Mouse (Mus musculus) ZHBTc4 (cell line): ENCODE results near the gene Ngdn.
"Not testable (repeated sequence)": the region's sequence is repeated elsewhere in the genome, so short reads cannot be mapped to it uniquely, and the experiment has no call there.

Source experiments
- DNase-seq: peaks from one replicate; pipeline ENCODE4 v3.0.0-alpha.2; 2011; ENCODE audit warnings: low read depth, low spot score

Ngdn gene

GRCm38 (mm10) chr14:54999868-55000267 is 15.4 kb upstream of the Ngdn start:
- not testable (repeated sequence) for DNase-seq

GRCm38 (mm10) chr14:55000814-55001213 is 14.4 kb upstream of the Ngdn start:
- DNase-seq: no peak

- peak; percentile 46 for DNase-seq
These were observed 13.8 kb upstream of the Ngdn start for GRCm38 (mm10) chr14:55001446-55001845.

GRCm38 (mm10) chr14:55001938-55002686 is 13.1 kb upstream of the Ngdn start:
- DNase-seq: no peak

GRCm38 (mm10) chr14:55002687-55003120 is 12.6 kb upstream of the Ngdn start:
- no peak for DNase-seq

- DNase-seq: no peak
These were observed 11.1 kb upstream of the Ngdn start for GRCm38 (mm10) chr14:55003878-55004855.

GRCm38 (mm10) chr14:55005506-55005905 is 9.7 kb upstream of the Ngdn start:
- no peak for DNase-seq

- DNase-seq: no peak
These were observed 9.3 kb upstream of the Ngdn start for GRCm38 (mm10) chr14:55005967-55006366.

- no peak for DNase-seq
These were observed 8.7 kb upstream of the Ngdn start for GRCm38 (mm10) chr14:55006541-55006940.

- DNase-seq: no peak
These were observed 7.9 kb upstream of the Ngdn start for GRCm38 (mm10) chr14:55007120-55007908.

- DNase-seq: no peak
These were observed 6.8 kb upstream of the Ngdn start for GRCm38 (mm10) chr14:55008417-55008816.

GRCm38 (mm10) chr14:55011116-55011515 is 4.1 kb upstream of the Ngdn start:
- peak; percentile 85 for DNase-seq

GRCm38 (mm10) chr14:55014591-55014990 is 663 bp upstream of the Ngdn start:
- no peak for DNase-seq

GRCm38 (mm10) chr14:55015767-55016111 is 485 bp downstream of the Ngdn start:
- DNase-seq: no peak

GRCm38 (mm10) chr14:55016876-55017275 is 1.6 kb downstream of the Ngdn start:
- no peak for DNase-seq

GRCm38 (mm10) chr14:55020394-55020793 is 5.1 kb downstream of the Ngdn start:
- no peak for DNase-seq

GRCm38 (mm10) chr14:55023011-55023410 is 7.8 kb downstream of the Ngdn start:
- no peak for DNase-seq

- DNase-seq: peak; percentile 85
These were observed 9.0 kb downstream of the Ngdn start for GRCm38 (mm10) chr14:55024236-55024635.

- no peak for DNase-seq
These were observed 10.3 kb downstream of the Ngdn start for GRCm38 (mm10) chr14:55025527-55025926.

- DNase-seq: no peak
These were observed 12.0 kb downstream of the Ngdn start for GRCm38 (mm10) chr14:55027251-55027650.

- DNase-seq: no peak
These were observed 12.4 kb downstream of the Ngdn start for GRCm38 (mm10) chr14:55027653-55028052.

GRCm38 (mm10) chr14:55028333-55028835 is 13.1 kb downstream of the Ngdn start:
- DNase-seq: no peak
